Mouse (Mus musculus) neural tube, embryonic 15.5 days (tissue): ENCODE data around the gene Vps39. TPM values are rescaled to one million over a fixed set of nuclear protein-coding genes. Genes with fewer than 3 reads are reported as not detected.

ENCODE experiments used
- ATAC-seq: fragments of 200-750 bp; cut with Nextera tagmentation; 2 replicates; pipeline ENCODE4 v1.8.0; 2017; ENCODE audit warnings: mild to moderate bottlenecking, moderate TSS enrichment, moderate library complexity; ENCODE audit not compliant: low FRiP score
- H3K27ac ChIP-seq: fragments of 300-500 bp; sonication (generic); replicated peaks from 2 replicates; pipeline ENCODE4 v1.5.1; 2015; ENCODE audit warnings: mild to moderate bottlenecking, inconsistent platforms
- H3K27me3 ChIP-seq: fragments of 300-500 bp; sonication (generic); replicated peaks from 2 replicates; pipeline ENCODE4 v1.6.1; 2015; ENCODE audit warnings: inconsistent platforms
- H3K36me3 ChIP-seq: fragments of 300-500 bp; sonication (generic); 2 replicates; pipeline ENCODE4 v1.6.1; 2015; ENCODE audit warnings: inconsistent platforms
- H3K4me1 ChIP-seq: fragments of 300-500 bp; sonication (generic); 2 replicates; pipeline ENCODE4 v1.6.1; 2015; ENCODE audit warnings: inconsistent platforms
- H3K4me2 ChIP-seq: fragments of 300-500 bp; sonication (generic); 2 replicates; pipeline ENCODE4 v1.6.1; 2015; ENCODE audit warnings: inconsistent platforms, mild to moderate bottlenecking, moderate library complexity
- H3K4me3 ChIP-seq: fragments of 300-500 bp; sonication (generic); replicated peaks from 2 replicates; pipeline ENCODE4 v1.5.1; 2015; ENCODE audit warnings: mild to moderate bottlenecking, inconsistent platforms
- H3K9ac ChIP-seq: fragments of 300-500 bp; sonication (generic); replicated peaks from 2 replicates; pipeline ENCODE4 v1.6.1; 2015; ENCODE audit warnings: mild to moderate bottlenecking, inconsistent platforms
- H3K9me3 ChIP-seq: fragments of 300-500 bp; sonication (generic); replicated peaks from 2 replicates; pipeline ENCODE4 v1.6.1; 2016; ENCODE audit warnings: inconsistent platforms
- WGBS: fragments of 180-500 bp; shearing (Covaris S2); methylation state at CpG from one replicate; pipeline ENCODE4 v1.1.7; 2015; ENCODE audit warnings: mixed read lengths; 5-methylcytosine and 5-hydroxymethylcytosine counted together
- polyA plus RNA-seq: library from polyadenylated mRNA; unstranded; fragments of >200 nt; fragmentation: Nextera tagmentation; extraction: Ambion mirVana; gene quantifications from 2 replicates; pipeline ENCODE4 v1.2.1, GENCODE M21; 2015

Gene Vps39
- polyA plus RNA-seq, 1 experiment from 2014 or later, result 36.6 TPM

DNA sequence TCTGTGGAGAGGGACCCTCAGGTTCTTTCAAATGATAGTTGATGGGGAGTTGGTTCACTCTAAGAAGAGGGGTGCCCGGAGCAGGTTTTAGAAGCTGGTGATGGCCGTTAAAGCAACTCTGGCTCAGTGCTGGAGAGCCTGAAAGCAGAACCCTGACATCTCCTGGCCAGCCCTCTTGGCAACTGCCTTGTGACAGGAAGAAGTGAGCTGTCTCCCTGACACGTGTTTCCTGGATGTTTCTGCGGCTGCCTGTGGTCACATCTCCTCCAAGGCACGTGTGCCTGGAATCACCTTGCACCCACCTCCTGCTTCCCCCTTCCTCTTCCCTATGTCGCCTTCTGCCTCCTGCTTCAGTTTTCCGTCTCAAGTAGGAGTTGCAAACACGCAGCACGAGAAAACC lies 4.8 kb downstream of the Vps39 start:
- ATAC-seq, result no peak
- H3K36me3 ChIP-seq, result peaks cover 61% of the 10 kb centered on the region
- H3K4me2 ChIP-seq, result no peak overlapping the region
- H3K4me1 ChIP-seq, result peaks cover 24% of the 10 kb centered on the region
- H3K27me3 ChIP-seq, result no peaks in the 10 kb centered on the region
- H3K9me3 ChIP-seq, result no peaks in the 10 kb centered on the region
- no peak overlapping the region for H3K4me3 ChIP-seq
- 92% methylated on average over 9 of the region's 9 CpGs for WGBS
- no peak overlapping the region for H3K9ac ChIP-seq
- no peak overlapping the region for H3K27ac ChIP-seq

DNA sequence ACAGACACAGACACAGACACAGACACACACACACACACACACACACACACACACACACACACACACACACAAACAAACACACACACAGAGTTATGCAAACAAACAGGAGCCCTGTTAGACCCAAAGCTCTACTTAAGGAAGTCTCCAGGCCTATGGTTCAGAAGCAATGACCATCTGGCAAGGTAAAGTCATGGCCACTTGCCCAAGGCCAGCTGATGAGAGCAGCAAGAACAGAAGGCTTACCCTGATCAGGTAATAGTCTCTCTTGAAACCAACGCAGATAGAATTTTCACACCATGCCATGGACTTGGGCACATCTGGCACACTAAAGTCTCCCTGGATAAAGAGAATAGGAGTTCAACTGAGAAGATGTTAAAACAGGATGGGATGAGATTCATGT lies 11.2 kb downstream of the Vps39 start:
- H3K4me1 ChIP-seq, result no peaks in the 10 kb centered on the region
- H3K9ac ChIP-seq, result no peak overlapping the region
- H3K27me3 ChIP-seq, result no peaks in the 10 kb centered on the region
- 89% methylated on average over 1 of the region's 1 CpGs for WGBS
- ATAC-seq, result no peak
- no peak overlapping the region for H3K27ac ChIP-seq
- H3K4me2 ChIP-seq, result no peak overlapping the region
- H3K9me3 ChIP-seq, result no peaks in the 10 kb centered on the region
- H3K4me3 ChIP-seq, result no peak overlapping the region
- peaks cover 92% of the 10 kb centered on the region for H3K36me3 ChIP-seq

DNA sequence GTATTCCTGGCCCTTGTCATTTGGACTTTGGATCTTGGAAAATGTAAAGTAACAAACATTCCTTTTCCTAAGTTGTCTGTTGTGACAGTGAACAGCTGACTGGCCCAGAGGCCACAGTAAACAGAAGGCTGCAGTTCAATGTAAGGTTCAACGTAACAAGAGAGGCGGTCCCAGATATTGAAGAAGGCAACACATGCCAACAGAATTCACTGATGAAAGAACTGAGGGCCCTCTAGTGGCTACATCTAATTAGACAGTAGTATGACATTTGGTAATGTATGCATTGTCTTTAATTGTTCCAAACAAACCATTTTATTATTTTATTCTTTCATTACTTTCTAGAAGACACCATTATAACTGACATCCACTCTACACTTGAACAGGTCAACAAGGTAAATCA lies 15.1 kb downstream of the Vps39 start:
- no peak overlapping the region for H3K27ac ChIP-seq
- no peaks in the 10 kb centered on the region for H3K4me1 ChIP-seq
- peaks cover 81% of the 10 kb centered on the region for H3K36me3 ChIP-seq
- H3K9me3 ChIP-seq, result no peaks in the 10 kb centered on the region
- no peak overlapping the region for H3K9ac ChIP-seq
- no peak for ATAC-seq
- H3K4me2 ChIP-seq, result no peak overlapping the region
- H3K4me3 ChIP-seq, result no peak overlapping the region
- no peaks in the 10 kb centered on the region for H3K27me3 ChIP-seq
- 71% methylated on average over 2 of the region's 2 CpGs for WGBS

- ATAC-seq, result no peak
- no peak overlapping the region for H3K4me2 ChIP-seq
- no peaks in the 10 kb centered on the region for H3K4me1 ChIP-seq
- H3K36me3 ChIP-seq, result peaks cover 75% of the 10 kb centered on the region
- WGBS, result 89% methylated on average over 4 of the region's 4 CpGs
- no peak overlapping the region for H3K4me3 ChIP-seq
- no peaks in the 10 kb centered on the region for H3K9me3 ChIP-seq
- no peak overlapping the region for H3K27ac ChIP-seq
- no peaks in the 10 kb centered on the region for H3K27me3 ChIP-seq
- H3K9ac ChIP-seq, result no peak overlapping the region
These were observed 21.4 kb downstream of the Vps39 start for GRCm38 (mm10) chr2:120331575-120331974.

- Histone ChIP-seq H3K4me3 (no peak overlapping the region), H3K4me2 (no peak overlapping the region), H3K27ac (no peak overlapping the region), H3K36me3 (peaks cover 36% of the 10 kb centered on the region), H3K9me3 (no peaks in the 10 kb centered on the region), H3K27me3 (no peaks in the 10 kb centered on the region), H3K9ac (no peak overlapping the region), H3K4me1 (no peaks in the 10 kb centered on the region)
- no peak for ATAC-seq
- 81% methylated on average over 4 of the region's 4 CpGs for WGBS
These were observed 37.9 kb downstream of the Vps39 start for GRCm38 (mm10) chr2:120315077-120315476.

- ATAC-seq, result no peak
- 79% methylated on average over 4 of the region's 4 CpGs for WGBS
- H3K9ac ChIP-seq, result no peak overlapping the region
- no peaks in the 10 kb centered on the region for H3K4me1 ChIP-seq
- no peaks in the 10 kb centered on the region for H3K9me3 ChIP-seq
- peaks cover 33% of the 10 kb centered on the region for H3K36me3 ChIP-seq
- no peak overlapping the region for H3K4me2 ChIP-seq
- no peak overlapping the region for H3K27ac ChIP-seq
- H3K27me3 ChIP-seq, result no peaks in the 10 kb centered on the region
- H3K4me3 ChIP-seq, result no peak overlapping the region
These were observed 38.5 kb downstream of the Vps39 start for GRCm38 (mm10) chr2:120314487-120314886.

DNA sequence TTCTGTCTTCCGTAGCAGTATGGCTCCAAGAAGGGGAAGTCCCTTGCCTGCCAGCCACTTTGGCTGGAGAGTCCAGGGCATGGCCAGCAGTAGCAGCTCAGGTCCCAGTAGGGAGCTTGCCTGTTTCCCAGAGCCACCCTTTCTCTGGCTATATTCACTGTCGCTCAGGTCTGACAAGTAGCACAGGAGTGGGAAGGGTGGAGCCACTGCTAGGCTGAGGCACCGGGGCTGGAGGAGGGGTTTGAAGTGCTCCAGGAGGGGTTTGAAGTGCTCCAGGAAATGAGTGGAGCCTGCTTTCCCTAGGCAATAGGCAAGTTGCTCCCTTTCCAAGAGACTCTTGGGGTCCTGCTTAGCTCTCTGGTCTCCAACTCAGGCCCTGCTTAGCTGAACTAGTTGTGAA lies 39.0 kb downstream of the Vps39 start, which contains the start of gene Pla2g4f:
Gene Pla2g4f (minus strand): TSS at position 190 of the 400 bp plus-strand sequence.
- Histone ChIP-seq H3K9me3 (no peaks in the 10 kb centered on the region), H3K4me2 (no peak within 1 kb of the TSS), H3K9ac (no peak within 1 kb of the TSS), H3K4me3 (no peak within 1 kb of the TSS), H3K4me1 (no peaks in the 10 kb centered on the region), H3K27ac (no peak within 1 kb of the TSS), H3K36me3 (peaks cover 28% of the 10 kb centered on the region), H3K27me3 (no peaks in the 10 kb centered on the region)
- ATAC-seq, result no peak
- WGBS, result 57% methylated on average over 3 of the region's 3 CpGs

GRCm38 (mm10) chr2:120312276-120312825 lies 40.6 kb downstream of the Vps39 start:
- Histone ChIP-seq H3K27me3 (no peaks in the 10 kb centered on the region), H3K36me3 (peaks cover 12% of the 10 kb centered on the region), H3K27ac (no peak overlapping the region), H3K4me3 (no peak overlapping the region), H3K4me2 (no peak overlapping the region), H3K4me1 (no peaks in the 10 kb centered on the region), H3K9me3 (no peaks in the 10 kb centered on the region), H3K9ac (no peak overlapping the region)
- no peak for ATAC-seq
- 88% methylated on average over 7 of the region's 7 CpGs for WGBS

- H3K9ac ChIP-seq, result no peak overlapping the region
- WGBS, result 35% methylated on average over 3 of the region's 3 CpGs
These were observed 48.8 kb downstream of the Vps39 start for GRCm38 (mm10) chr2:120304113-120304512.

GRCm38 (mm10) chr2:120301076-120301475 lies 51.9 kb downstream of the Vps39 start:
- Histone ChIP-seq H3K9ac (no peak overlapping the region), H3K9me3 (no peaks in the 10 kb centered on the region), H3K27me3 (no peaks in the 10 kb centered on the region), H3K36me3 (no peaks in the 10 kb centered on the region), H3K4me2 (no peak overlapping the region), H3K4me3 (no peak overlapping the region), H3K27ac (no peak overlapping the region), H3K4me1 (no peaks in the 10 kb centered on the region)
- 95% methylated on average over 6 of the region's 6 CpGs for WGBS
- no peak for ATAC-seq

More at GRCm38 (mm10) chr2:120304113-120304512, 48.8 kb downstream of the Vps39 start:
- H3K36me3 ChIP-seq, result no peaks in the 10 kb centered on the region
- H3K4me1 ChIP-seq, result no peaks in the 10 kb centered on the region
- H3K4me2 ChIP-seq, result no peak overlapping the region
- no peak overlapping the region for H3K27ac ChIP-seq
- no peaks in the 10 kb centered on the region for H3K27me3 ChIP-seq
- no peaks in the 10 kb centered on the region for H3K9me3 ChIP-seq
- no peak for ATAC-seq
- no peak overlapping the region for H3K4me3 ChIP-seq

DNA sequence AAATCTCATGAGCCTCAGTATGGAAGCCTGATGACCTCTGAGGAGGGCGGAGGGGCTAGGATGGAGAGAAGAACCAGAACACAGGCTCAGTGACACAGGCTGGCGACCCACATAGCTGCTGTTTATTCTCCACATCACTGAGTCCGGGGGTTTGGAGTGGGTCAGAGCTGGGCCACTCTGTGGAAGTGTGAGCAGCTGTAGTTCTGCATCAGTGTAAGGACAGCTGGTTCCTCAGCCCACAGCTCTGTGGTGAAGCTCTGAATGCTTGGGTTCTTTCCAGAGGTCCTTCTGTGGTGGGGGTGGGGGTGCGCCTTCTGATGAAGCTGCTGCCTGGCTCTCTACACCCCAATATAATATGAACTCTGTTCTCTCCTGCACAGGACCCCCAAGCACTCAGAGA lies 53.1 kb downstream of the Vps39 start:
- H3K27ac ChIP-seq, result no peak overlapping the region
- no peaks in the 10 kb centered on the region for H3K27me3 ChIP-seq
- H3K4me1 ChIP-seq, result no peaks in the 10 kb centered on the region
- H3K9ac ChIP-seq, result no peak overlapping the region
- no peak overlapping the region for H3K4me3 ChIP-seq
- ATAC-seq, result no peak
- WGBS, result 90% methylated on average over 4 of the region's 4 CpGs
- H3K9me3 ChIP-seq, result no peaks in the 10 kb centered on the region
- no peaks in the 10 kb centered on the region for H3K36me3 ChIP-seq
- H3K4me2 ChIP-seq, result no peak overlapping the region

- H3K4me2 ChIP-seq, result no peak overlapping the region
- H3K9ac ChIP-seq, result no peak overlapping the region
- no peaks in the 10 kb centered on the region for H3K4me1 ChIP-seq
- no peak overlapping the region for H3K4me3 ChIP-seq
- H3K27ac ChIP-seq, result no peak overlapping the region
- H3K9me3 ChIP-seq, result no peaks in the 10 kb centered on the region
- WGBS, result 3% methylated on average over 2 of the region's 2 CpGs
- no peaks in the 10 kb centered on the region for H3K27me3 ChIP-seq
- no peaks in the 10 kb centered on the region for H3K36me3 ChIP-seq
- ATAC-seq, result no peak
These were observed 56.8 kb downstream of the Vps39 start for GRCm38 (mm10) chr2:120296160-120296559.
